Mouse (Mus musculus): ENCODE data around the gene Hmgcs2. TPM values are rescaled to one million over a fixed set of nuclear protein-coding genes. Genes with fewer than 3 reads are reported as not detected.

Gene Hmgcs2
- 10.8 and 12.8 TPM in 2 replicates for polyA plus RNA-seq (2015; fragmentation: Nextera tagmentation; extraction: Ambion mirVana)

DNA sequence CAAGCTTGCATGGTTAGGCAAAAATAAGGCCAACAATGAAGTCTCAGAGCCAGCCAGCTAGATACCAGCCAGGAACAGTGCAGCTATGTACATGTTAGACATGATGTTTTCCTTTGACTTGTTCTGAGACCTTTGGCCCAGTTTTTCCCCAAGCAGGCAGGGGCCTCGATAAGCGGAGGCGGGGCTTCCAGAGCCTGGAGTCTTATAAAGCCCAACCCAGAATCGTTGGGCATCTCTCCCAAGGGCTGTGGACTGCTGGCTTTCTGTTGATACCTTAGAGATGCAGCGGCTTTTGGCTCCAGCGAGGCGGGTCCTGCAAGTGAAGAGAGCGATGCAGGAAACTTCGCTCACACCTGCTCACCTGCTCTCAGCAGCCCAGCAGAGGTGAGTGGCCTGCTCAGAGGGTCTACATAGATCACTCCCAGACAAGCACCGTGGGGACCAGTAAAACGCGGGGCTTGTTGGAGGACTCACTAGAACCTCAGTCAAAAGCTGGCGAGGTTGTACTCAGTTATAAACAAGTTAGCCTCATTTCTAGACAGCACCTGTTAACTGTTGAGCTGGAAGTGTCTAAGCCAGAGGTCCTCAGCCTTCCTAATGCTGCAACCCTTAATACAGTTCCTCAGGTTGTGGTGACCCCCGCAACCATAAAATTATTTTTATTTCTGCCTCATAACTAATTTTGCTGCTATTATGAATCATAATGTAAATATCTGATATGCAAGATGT is at the start of gene Hmgcs2:
Gene Hmgcs2 (plus strand): TSS at position 232 of the 729 bp plus-strand sequence.
- H3K27me3 ChIP-seq (replicated peaks; ENCODE audit: control insufficient read depth, insufficient read depth, low read length): no peaks in the 10 kb centered on the region
- H3K9ac ChIP-seq (replicated peaks; ENCODE audit: low read depth, low read length): no peak within 1 kb of the TSS
- H3K4me3 ChIP-seq (replicated peaks; ENCODE audit: low read length): no peak within 1 kb of the TSS
- H3K4me2 ChIP-seq (ENCODE audit: low read length): no peak within 1 kb of the TSS
- peak; percentile 36; the same call in 1 of the 2 replicates for ATAC-seq
- 0 out of 2 replicates have a peak, but pooled peaks cover 3% of the 10 kb centered on the region for H3K4me1 ChIP-seq (replicated peaks; ENCODE audit: control insufficient read depth, insufficient read depth, low read length)
- WGBS: 68% methylated on average over 14 of the region's 14 CpGs
- no peaks in the 10 kb centered on the region for H3K9me3 ChIP-seq (ENCODE audit: control insufficient read depth, low read length)
- H3K27ac ChIP-seq (ENCODE audit: low read length): no peak within 1 kb of the TSS
- no peaks in the 10 kb centered on the region for H3K36me3 ChIP-seq (ENCODE audit: control insufficient read depth, insufficient read depth)

DNA sequence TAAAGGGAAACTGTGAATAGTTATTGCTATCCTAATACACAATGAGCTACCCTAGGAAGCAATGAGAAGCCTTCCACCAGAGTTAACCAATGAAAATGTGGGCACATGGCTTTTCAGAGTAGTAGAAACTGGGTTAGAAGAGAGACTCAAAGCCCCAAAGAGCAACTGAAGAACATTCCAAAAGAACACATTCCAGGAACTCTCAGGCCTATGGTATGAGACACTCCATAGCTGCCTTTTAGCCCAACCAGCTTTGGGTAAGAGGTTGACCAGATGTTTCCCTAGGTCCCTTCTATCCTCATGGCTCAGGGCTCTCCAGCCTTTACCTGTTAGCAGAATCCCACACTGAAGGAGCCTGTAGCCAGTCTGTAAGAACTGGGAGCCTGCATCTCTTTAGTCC is 46.7 kb upstream of the Hmgcs2 start:
- H3K27ac ChIP-seq (ENCODE audit: low read length): no peak overlapping the region
- no peaks in the 10 kb centered on the region for H3K9me3 ChIP-seq (ENCODE audit: control insufficient read depth, low read length)
- H3K4me3 ChIP-seq (replicated peaks; ENCODE audit: low read length): no peak overlapping the region
- ATAC-seq: no peak
- no peaks in the 10 kb centered on the region for H3K27me3 ChIP-seq (replicated peaks; ENCODE audit: control insufficient read depth, insufficient read depth, low read length)
- H3K36me3 ChIP-seq (ENCODE audit: control insufficient read depth, insufficient read depth): no peaks in the 10 kb centered on the region
- H3K9ac ChIP-seq (replicated peaks; ENCODE audit: low read depth, low read length): no peak overlapping the region
- no peaks in the 10 kb centered on the region for H3K4me1 ChIP-seq (replicated peaks; ENCODE audit: control insufficient read depth, insufficient read depth, low read length)
- H3K4me2 ChIP-seq (ENCODE audit: low read length): no peak overlapping the region

DNA sequence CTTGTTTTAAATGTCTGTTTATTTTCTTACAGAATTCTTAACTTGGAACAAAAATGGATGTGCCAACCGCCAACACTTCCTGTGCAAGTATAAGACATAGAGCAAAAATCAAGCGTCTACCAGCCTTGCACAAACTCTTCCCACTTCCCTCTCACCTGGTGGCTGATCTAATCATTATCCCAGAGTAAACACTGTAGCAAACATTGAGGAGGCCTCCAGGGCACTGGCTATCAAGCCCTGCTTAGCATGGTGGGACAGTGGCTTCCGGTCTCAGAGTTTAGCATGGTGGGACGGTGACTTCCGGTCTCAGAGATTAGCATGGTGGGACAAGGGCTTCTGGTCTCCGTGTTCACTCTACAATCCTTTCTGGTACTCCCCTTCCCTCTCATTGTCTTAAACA is 44.0 kb upstream of the Hmgcs2 start:
- Histone ChIP-seq H3K9ac (replicated peaks; ENCODE audit: low read depth, low read length) (no peak overlapping the region), H3K4me2 (ENCODE audit: low read length) (no peak overlapping the region), H3K27me3 (replicated peaks; ENCODE audit: control insufficient read depth, insufficient read depth, low read length) (no peaks in the 10 kb centered on the region), H3K4me1 (replicated peaks; ENCODE audit: control insufficient read depth, insufficient read depth, low read length) (no peaks in the 10 kb centered on the region), H3K4me3 (replicated peaks; ENCODE audit: low read length) (no peak overlapping the region), H3K36me3 (ENCODE audit: control insufficient read depth, insufficient read depth) (no peaks in the 10 kb centered on the region), H3K9me3 (ENCODE audit: control insufficient read depth, low read length) (no peaks in the 10 kb centered on the region), H3K27ac (ENCODE audit: low read length) (no peak overlapping the region)
- 94% methylated on average over 6 of the region's 6 CpGs for WGBS
- no peak for ATAC-seq

DNA sequence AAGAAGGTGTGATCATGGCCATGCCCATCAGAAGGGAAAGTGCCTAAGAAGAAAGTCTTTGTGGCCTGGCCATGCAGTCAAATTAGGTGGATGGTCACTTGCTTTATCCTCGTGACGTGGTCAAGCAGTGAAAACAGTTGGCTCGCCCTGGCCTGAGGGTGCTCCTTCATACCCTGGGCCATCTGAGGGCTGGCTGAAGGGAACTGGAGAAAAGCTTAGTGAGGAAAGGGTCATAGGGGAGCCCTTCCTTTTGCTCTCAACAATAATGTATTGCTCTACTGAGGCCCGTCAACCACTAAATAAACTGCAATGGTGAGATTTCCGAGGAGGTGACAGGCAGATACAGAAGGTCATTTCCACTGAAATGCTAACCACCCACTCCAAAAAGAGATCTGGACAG is 43.0 kb upstream of the Hmgcs2 start:
- 83% methylated on average over 5 of the region's 5 CpGs for WGBS

DNA sequence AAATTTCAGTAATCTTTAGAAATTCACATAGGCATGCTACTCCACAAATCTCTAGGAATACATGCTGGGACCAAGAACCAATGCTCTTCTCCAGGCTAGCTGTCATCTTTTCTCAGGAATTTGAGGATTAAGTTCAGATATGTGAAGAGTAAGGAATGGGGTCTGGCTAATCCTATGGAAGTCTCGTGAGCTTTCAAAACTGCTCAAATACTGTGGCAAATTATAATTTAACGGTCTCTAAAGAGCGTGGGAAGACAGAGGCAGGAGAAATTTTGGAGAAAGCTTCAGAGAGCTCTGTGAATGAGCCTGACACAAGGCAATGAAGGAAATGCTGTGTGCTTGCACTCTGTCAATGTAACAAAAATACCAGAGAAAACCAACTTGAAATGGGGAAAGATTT is 42.1 kb upstream of the Hmgcs2 start:
- H3K27me3 ChIP-seq (replicated peaks; ENCODE audit: control insufficient read depth, insufficient read depth, low read length): no peaks in the 10 kb centered on the region
- H3K9me3 ChIP-seq (ENCODE audit: control insufficient read depth, low read length): no peaks in the 10 kb centered on the region
- H3K36me3 ChIP-seq (ENCODE audit: control insufficient read depth, insufficient read depth): no peaks in the 10 kb centered on the region
- H3K4me1 ChIP-seq (replicated peaks; ENCODE audit: control insufficient read depth, insufficient read depth, low read length): no peaks in the 10 kb centered on the region
- ATAC-seq: no peak
- no peak overlapping the region for H3K4me3 ChIP-seq (replicated peaks; ENCODE audit: low read length)
- H3K9ac ChIP-seq (replicated peaks; ENCODE audit: low read depth, low read length): no peak overlapping the region
- no peak overlapping the region for H3K4me2 ChIP-seq (ENCODE audit: low read length)
- WGBS: 82% methylated on average over 3 of the region's 3 CpGs
- no peak overlapping the region for H3K27ac ChIP-seq (ENCODE audit: low read length)

More for the DNA sequence above, 43.0 kb upstream of the Hmgcs2 start:
- H3K36me3 ChIP-seq (ENCODE audit: control insufficient read depth, insufficient read depth): no peaks in the 10 kb centered on the region
- H3K9me3 ChIP-seq (ENCODE audit: control insufficient read depth, low read length): no peaks in the 10 kb centered on the region
- no peak overlapping the region for H3K4me3 ChIP-seq (replicated peaks; ENCODE audit: low read length)
- no peak overlapping the region for H3K4me2 ChIP-seq (ENCODE audit: low read length)
- H3K27me3 ChIP-seq (replicated peaks; ENCODE audit: control insufficient read depth, insufficient read depth, low read length): no peaks in the 10 kb centered on the region
- no peak overlapping the region for H3K9ac ChIP-seq (replicated peaks; ENCODE audit: low read depth, low read length)
- no peaks in the 10 kb centered on the region for H3K4me1 ChIP-seq (replicated peaks; ENCODE audit: control insufficient read depth, insufficient read depth, low read length)
- no peak overlapping the region for H3K27ac ChIP-seq (ENCODE audit: low read length)
- ATAC-seq: no peak

DNA sequence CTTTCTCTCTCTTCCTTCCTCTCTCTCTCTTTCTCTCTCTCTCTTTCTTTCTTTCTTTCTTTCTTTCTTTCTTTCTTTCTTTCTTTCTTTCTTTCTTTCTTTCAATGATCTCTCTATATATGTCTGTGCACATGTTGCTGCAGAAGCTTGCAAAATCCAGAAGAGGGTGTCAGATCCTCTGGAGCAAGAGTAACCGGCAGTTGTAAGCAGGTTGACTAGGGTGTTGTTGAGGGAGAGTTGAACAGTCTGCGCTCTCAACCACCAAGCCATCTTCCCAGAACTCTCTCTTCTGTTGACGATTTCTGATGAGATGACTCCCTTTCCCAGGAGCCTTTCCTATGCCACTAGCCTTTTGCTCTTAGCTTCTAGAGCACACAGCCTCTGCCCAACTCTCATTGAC is 38.2 kb upstream of the Hmgcs2 start:
- Histone ChIP-seq H3K4me2 (ENCODE audit: low read length) (no peak overlapping the region), H3K9ac (replicated peaks; ENCODE audit: low read depth, low read length) (no peak overlapping the region), H3K9me3 (ENCODE audit: control insufficient read depth, low read length) (no peaks in the 10 kb centered on the region), H3K4me1 (replicated peaks; ENCODE audit: control insufficient read depth, insufficient read depth, low read length) (no peaks in the 10 kb centered on the region), H3K27me3 (replicated peaks; ENCODE audit: control insufficient read depth, insufficient read depth, low read length) (no peaks in the 10 kb centered on the region), H3K4me3 (replicated peaks; ENCODE audit: low read length) (no peak overlapping the region), H3K27ac (ENCODE audit: low read length) (no peak overlapping the region), H3K36me3 (ENCODE audit: control insufficient read depth, insufficient read depth) (no peaks in the 10 kb centered on the region)
- 82% methylated on average over 3 of the region's 3 CpGs for WGBS
- ATAC-seq: no peak

DNA sequence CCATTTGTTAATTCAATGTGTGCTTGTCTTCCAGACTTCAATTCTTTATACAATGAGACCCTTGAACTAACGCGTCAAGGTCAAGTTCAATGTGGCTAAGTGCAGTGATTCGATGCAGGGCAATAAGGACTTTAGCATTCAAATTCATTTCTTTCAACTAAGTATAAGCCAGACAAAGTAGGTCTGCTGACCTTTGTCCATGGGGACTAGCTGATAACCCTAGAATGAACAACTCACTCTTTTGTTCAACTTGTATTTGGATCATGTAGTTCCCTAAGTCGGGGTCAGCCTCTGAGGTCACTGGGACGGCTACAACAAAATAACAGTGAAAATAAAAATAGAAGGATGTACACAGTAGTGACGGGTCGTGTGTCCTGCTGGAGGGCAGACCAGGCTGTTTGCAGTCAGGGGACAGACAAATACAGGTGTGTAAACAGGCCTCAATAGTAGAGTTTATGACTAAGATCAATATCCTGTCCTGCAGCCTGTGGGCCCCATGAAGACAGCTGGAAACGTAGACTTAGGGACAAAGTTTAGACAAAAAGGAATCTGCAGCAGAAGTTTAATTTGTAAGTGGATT is 37.7 kb upstream of the Hmgcs2 start:
- H3K4me3 ChIP-seq (replicated peaks; ENCODE audit: low read length): no peak overlapping the region
- no peak overlapping the region for H3K27ac ChIP-seq (ENCODE audit: low read length)
- ATAC-seq: no peak
- WGBS: 75% methylated on average over 8 of the region's 8 CpGs
- H3K36me3 ChIP-seq (ENCODE audit: control insufficient read depth, insufficient read depth): no peaks in the 10 kb centered on the region
- no peak overlapping the region for H3K9ac ChIP-seq (replicated peaks; ENCODE audit: low read depth, low read length)
- H3K27me3 ChIP-seq (replicated peaks; ENCODE audit: control insufficient read depth, insufficient read depth, low read length): no peaks in the 10 kb centered on the region
- no peaks in the 10 kb centered on the region for H3K4me1 ChIP-seq (replicated peaks; ENCODE audit: control insufficient read depth, insufficient read depth, low read length)
- no peak overlapping the region for H3K4me2 ChIP-seq (ENCODE audit: low read length)
- H3K9me3 ChIP-seq (ENCODE audit: control insufficient read depth, low read length): no peaks in the 10 kb centered on the region

DNA sequence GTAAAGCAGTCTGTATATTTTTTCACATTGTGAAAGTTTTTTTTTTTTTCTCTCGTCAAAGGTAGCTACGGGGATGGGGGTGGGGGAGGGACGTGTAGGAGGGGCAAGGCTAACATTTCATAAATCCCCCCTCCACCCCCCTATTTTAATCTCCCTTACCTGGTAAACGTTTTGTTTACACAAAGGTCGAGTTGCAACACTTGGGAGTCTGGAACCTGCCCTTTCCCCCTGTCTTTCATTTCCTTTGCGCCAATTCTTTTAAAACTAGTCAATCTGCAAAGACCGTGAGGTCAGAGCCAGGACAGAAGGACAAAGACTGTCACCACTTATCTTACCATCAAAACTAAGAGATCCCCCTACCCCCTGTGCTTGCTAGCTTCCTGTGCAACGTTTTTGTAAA is 34.3 kb upstream of the Hmgcs2 start:
- 7% methylated on average over 8 of the region's 8 CpGs for WGBS
- H3K36me3 ChIP-seq (ENCODE audit: control insufficient read depth, insufficient read depth): no peaks in the 10 kb centered on the region
- H3K9me3 ChIP-seq (ENCODE audit: control insufficient read depth, low read length): no peaks in the 10 kb centered on the region
- no peak overlapping the region for H3K27ac ChIP-seq (ENCODE audit: low read length)
- no peak for ATAC-seq
- no peak overlapping the region for H3K4me3 ChIP-seq (replicated peaks; ENCODE audit: low read length)
- no peak overlapping the region for H3K9ac ChIP-seq (replicated peaks; ENCODE audit: low read depth, low read length)
- no peaks in the 10 kb centered on the region for H3K27me3 ChIP-seq (replicated peaks; ENCODE audit: control insufficient read depth, insufficient read depth, low read length)
- no peak overlapping the region for H3K4me2 ChIP-seq (ENCODE audit: low read length)
- no peaks in the 10 kb centered on the region for H3K4me1 ChIP-seq (replicated peaks; ENCODE audit: control insufficient read depth, insufficient read depth, low read length)

DNA sequence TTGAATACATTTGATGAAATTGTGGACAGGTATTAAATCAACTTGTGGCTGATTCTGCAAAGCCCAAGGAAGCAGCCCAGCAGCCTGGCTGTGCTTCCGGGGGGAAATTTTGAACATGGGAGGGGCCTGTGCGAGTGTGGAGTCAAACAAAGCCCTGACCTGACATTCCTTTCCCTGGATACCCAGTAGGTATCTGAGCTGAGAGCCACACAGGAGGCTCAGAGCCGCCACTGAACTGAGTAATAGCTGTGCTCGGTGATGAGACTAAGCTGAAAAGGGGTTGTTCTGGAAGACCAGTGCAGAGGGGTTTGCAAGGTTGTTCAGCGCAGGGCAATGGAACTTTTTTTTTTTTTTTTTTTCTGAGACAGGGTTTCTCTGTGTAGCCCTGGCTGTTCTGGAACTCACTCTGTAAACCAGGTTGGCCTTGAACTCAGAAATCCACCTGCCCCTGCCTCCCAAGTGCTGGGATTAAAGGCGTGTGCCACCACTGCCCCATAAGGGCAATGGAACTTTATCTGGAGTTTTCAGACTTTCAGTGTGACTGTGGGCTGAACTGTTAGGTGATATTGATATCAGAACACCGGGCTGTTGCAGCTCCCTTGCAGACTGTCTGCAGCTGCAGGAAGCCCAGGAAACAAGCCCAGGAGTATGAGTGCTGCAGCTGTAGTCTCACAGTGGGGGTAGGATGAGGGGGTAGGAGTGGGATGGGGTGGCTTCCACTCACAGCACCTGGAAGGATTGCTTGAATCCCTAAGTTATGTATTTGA is 33.1 kb upstream of the Hmgcs2 start:
- H3K36me3 ChIP-seq (ENCODE audit: control insufficient read depth, insufficient read depth): no peaks in the 10 kb centered on the region
- no peak overlapping the region for H3K9ac ChIP-seq (replicated peaks; ENCODE audit: low read depth, low read length)
- H3K27me3 ChIP-seq (replicated peaks; ENCODE audit: control insufficient read depth, insufficient read depth, low read length): no peaks in the 10 kb centered on the region
- no peak overlapping the region for H3K4me2 ChIP-seq (ENCODE audit: low read length)
- no peak overlapping the region for H3K4me3 ChIP-seq (replicated peaks; ENCODE audit: low read length)
- H3K27ac ChIP-seq (ENCODE audit: low read length): no peak overlapping the region
- no peak for ATAC-seq
- H3K9me3 ChIP-seq (ENCODE audit: control insufficient read depth, low read length): no peaks in the 10 kb centered on the region
- no peaks in the 10 kb centered on the region for H3K4me1 ChIP-seq (replicated peaks; ENCODE audit: control insufficient read depth, insufficient read depth, low read length)
- 37% methylated on average over 7 of the region's 7 CpGs for WGBS
